Mouse (Mus musculus) MEL (cell line): Measurements from ENCODE around the gene Cntnap2.

ENCODE experiments used
- CTCF ChIP-seq, 3 experiments: IDR thresholded peaks in 2 of 3; conservative IDR thresholded peaks in 1 of 3; 2 replicates each; pipeline ENCODE4 v1.5.1; 2011 to 2012; ENCODE audit warnings: low read length in 3 of 3, low read depth in 2 of 3, mild to moderate bottlenecking in 2 of 3, improper control_type of control experiment in 1 of 3, inconsistent platforms in 1 of 3, mixed read lengths in 1 of 3, moderate library complexity in 1 of 3; ENCODE audit not compliant: control insufficient read depth in 1 of 3, insufficient read depth in 1 of 3, poor library complexity in 1 of 3, severe bottlenecking in 1 of 3
- E2F4 ChIP-seq: IDR thresholded peaks from 2 replicates; pipeline ENCODE4 v1.6.1; 2011; ENCODE audit warnings: low read depth, low read length, improper control_type of control experiment, borderline replicate concordance
- KAT2A ChIP-seq: conservative IDR thresholded peaks from 2 replicates; pipeline ENCODE4 v1.6.1; 2012; ENCODE audit warnings: low read depth, low read length, improper control_type of control experiment, inconsistent platforms
- MEF2A ChIP-seq: IDR thresholded peaks from 2 replicates; pipeline ENCODE4 v1.6.1; 2014; ENCODE audit warnings: low read depth, mild to moderate bottlenecking, inconsistent platforms, low read length, improper control_type of control experiment; ENCODE audit not compliant: poor library complexity, insufficient replicate concordance, severe bottlenecking; ENCODE audit errors: extremely low read depth
- POLR2A ChIP-seq, 2 experiments: IDR thresholded peaks; 2 replicates each; pipeline ENCODE4 v1.6.1; 2011 to 2012; ENCODE audit warnings: low read length in 2 of 2, mild to moderate bottlenecking in 2 of 2, control low read depth in 1 of 2, improper control_type of control experiment in 1 of 2, low read depth in 1 of 2, moderate library complexity in 1 of 2; ENCODE audit not compliant: control insufficient read depth in 1 of 2, insufficient read depth in 1 of 2, poor library complexity in 1 of 2
- POLR2AphosphoS2 ChIP-seq: IDR thresholded peaks from 2 replicates; pipeline ENCODE4 v1.6.1; 2011; ENCODE audit warnings: low read length, improper control_type of control experiment
- TCF12 ChIP-seq: IDR thresholded peaks from 2 replicates; pipeline ENCODE4 v1.6.1; 2014; ENCODE audit warnings: low read depth, mild to moderate bottlenecking, inconsistent platforms, low read length, improper control_type of control experiment, moderate library complexity
- USF1 ChIP-seq: IDR thresholded peaks from 2 replicates; pipeline ENCODE4 v1.6.1; 2014; ENCODE audit warnings: low read depth, mild to moderate bottlenecking, inconsistent platforms, low read length, improper control_type of control experiment, moderate library complexity
- ZC3H11A ChIP-seq: IDR thresholded peaks from 2 replicates; pipeline ENCODE4 v1.6.1; 2012; ENCODE audit warnings: low read depth, mild to moderate bottlenecking, inconsistent platforms, low read length, improper control_type of control experiment
- ZNF384 ChIP-seq: IDR thresholded peaks from 2 replicates; pipeline ENCODE4 v1.6.1; 2012; ENCODE audit warnings: low read depth, mild to moderate bottlenecking, inconsistent platforms, low read length, improper control_type of control experiment

DNA sequence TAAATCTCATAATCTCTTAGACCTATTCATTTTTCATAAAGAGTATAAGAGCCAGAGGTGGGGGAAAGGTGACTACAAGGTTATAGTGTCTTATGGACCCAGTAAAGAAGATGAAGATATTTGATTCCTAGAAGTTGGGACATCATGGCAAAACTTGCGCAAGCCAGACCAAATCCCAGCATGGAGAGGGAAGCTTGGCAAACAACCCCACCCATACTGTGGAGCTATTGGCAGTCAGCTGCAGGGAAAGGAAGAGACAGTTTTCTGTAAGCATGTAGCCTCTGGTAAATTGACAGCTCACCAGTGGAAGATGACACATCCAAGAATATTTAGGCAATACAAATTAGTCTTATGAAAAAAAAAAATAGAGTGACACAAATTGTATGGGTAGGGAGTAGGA lies 931.9 kb downstream of the Cntnap2 start:
- TF ChIP-seq ZNF384 (no peak), CTCF (IDR thresholded peaks at IDR 0.05 in 2 of 3, conservative IDR thresholded peaks at IDR 0.05 in 1 of 3; ENCODE audit: control insufficient read depth in 1 of 3, insufficient read depth in 1 of 3, low read depth in 2 of 3, low read length in 3 of 3, poor library complexity in 1 of 3, severe bottlenecking in 1 of 3) (no peak), POLR2A (IDR thresholded peaks at IDR 0.05; ENCODE audit: control insufficient read depth in 1 of 2, insufficient read depth in 1 of 2, low read depth in 1 of 2, low read length in 2 of 2, poor library complexity in 1 of 2) (no peak), E2F4 (no peak), MEF2A (no peak), ZC3H11A (no peak), POLR2AphosphoS2 (no peak), KAT2A (no peak), TCF12 (no peak), USF1 (no peak)
